Mouse (Mus musculus) small intestine, adult 2 months (tissue): ENCODE measurements around the gene Bbx.

Experiments
- CTCF ChIP-seq: fragments of 200-500 bp; IDR thresholded peaks from 2 replicates; pipeline ENCODE4 v1.5.1; 2012; ENCODE audit warnings: low read depth, mild to moderate bottlenecking, control low read depth, inconsistent platforms, low read length, moderate library complexity, mixed read lengths; ENCODE audit not compliant: insufficient replicate concordance, insufficient read length; ENCODE audit errors: extremely low read depth
- POLR2A ChIP-seq: fragments of 200-500 bp; IDR thresholded peaks from 2 replicates; pipeline ENCODE4 v1.6.1; 2012; ENCODE audit warnings: low read depth, mild to moderate bottlenecking, control low read depth, inconsistent platforms, low read length, moderate library complexity

GRCm38 (mm10) chr16:50481892-50482291 is 49.7 kb upstream of the Bbx start:
- TF ChIP-seq POLR2A = no peak
- TF ChIP-seq CTCF = no peak
